Comparison of ENCODE assay signal across 12 mouse cellular contexts in genomic region chr2:50520169-50520568, GRCm38 (mm10).
A peak's percentile ranks its signal among the peaks of the same experiment; 100 is the strongest.
DNase-seq lines count a peak whose midpoint lies in the region; ATAC-seq and TF ChIP-seq lines count a peak whose summit lies in the region.
"Had no signal": no experiment of that assay in that cellular context is flagged by ENCODE, and none has a peak within 500 bp of the region (broad histone marks: within the 10 kb centered on the region; RNA-seq: fewer than 3 reads in every experiment).

No protein-coding gene starts in this region.

- H3K9me3 ChIP-seq in forebrain, embryonic 11.5 days (ENCODE audit: control insufficient read depth, low read length): no peaks in the 10 kb centered on the region
- H3K9me3 ChIP-seq in forebrain, embryonic 10.5 days: no peaks in the 10 kb centered on the region
- no peaks in the 10 kb centered on the region for H3K9me3 ChIP-seq in forebrain, embryonic 14.5 days (replicated peaks; ENCODE audit: control insufficient read depth, low read length)
- no peaks in the 10 kb centered on the region for H3K9me3 ChIP-seq in limb, embryonic 15.5 days

- peak overlapping the region; percentile 29; the same call in 1 of the 2 replicates for H3K4me2 ChIP-seq in forebrain, embryonic 11.5 days (ENCODE audit: low read depth, low read length, severe bottlenecking)
- peak overlapping the region; percentile 29 for H3K4me2 ChIP-seq in forebrain, embryonic 14.5 days (ENCODE audit: low read length)
- 0 out of 2 replicates have a peak overlapping the region, but pooled peaks have one; percentile 12 for H3K4me2 ChIP-seq in limb, embryonic 15.5 days

- no peak overlapping the region for H3K27ac ChIP-seq in forebrain, embryonic 11.5 days (ENCODE audit: low read depth, low read length)
- no peak overlapping the region for H3K27ac ChIP-seq in forebrain, embryonic 10.5 days
- 0 out of 2 replicates have a peak overlapping the region, but pooled peaks have one; percentile 10 for H3K27ac ChIP-seq in forebrain, embryonic 14.5 days (ENCODE audit: low read depth, low read length)
- H3K27ac ChIP-seq in limb, embryonic 15.5 days: no peak overlapping the region; the same call in 1 of the 2 replicates
- H3K27ac ChIP-seq in kidney, adult 2 months (ENCODE audit: insufficient read depth, low read depth, low read length): no peak overlapping the region

- DNase-seq in forebrain, embryonic 11.5 days (ENCODE audit: low spot score): peak; percentile 49
- DNase-seq in forebrain, embryonic 10.5 days (ENCODE audit: extremely low spot score, low spot score): no peak
- DNase-seq in Muller cell, postnatal 12 days (ENCODE audit: inconsistent ontology term): peak; percentile 7
- peak; percentile 42 for DNase-seq in forebrain, embryonic 14.5 days (ENCODE audit: low spot score)
- no peak for DNase-seq in thymus, postnatal 0 days (ENCODE audit: low spot score)
- DNase-seq in kidney, adult 2 months: no peak
- no peak for DNase-seq in lung, postnatal 14 days
- DNase-seq: kidney, postnatal 4 days; left cerebral cortex, postnatal 4 days; lung, postnatal 36 days had no signal

- no peaks in the 10 kb centered on the region for H3K27me3 ChIP-seq in forebrain, embryonic 11.5 days (ENCODE audit: control insufficient read depth, insufficient read depth, low read length)
- H3K27me3 ChIP-seq in forebrain, embryonic 10.5 days (ENCODE audit: poor library complexity, severe bottlenecking): no peaks in the 10 kb centered on the region
- H3K27me3 ChIP-seq in forebrain, embryonic 14.5 days (replicated peaks; ENCODE audit: control insufficient read depth, insufficient read depth, low read length): no peaks in the 10 kb centered on the region
- no peaks in the 10 kb centered on the region for H3K27me3 ChIP-seq in limb, embryonic 15.5 days
- H3K27me3 ChIP-seq in kidney, adult 2 months (replicated peaks; ENCODE audit: control insufficient read depth, insufficient read depth, low read length): no peaks in the 10 kb centered on the region
- H3K27me3 ChIP-seq: Patski had no signal

- ATAC-seq in forebrain, embryonic 11.5 days (replicated peaks; ENCODE audit: low FRiP score): 0 out of 2 replicates have a peak, but pooled peaks have one; percentile 36
- peak; percentile 52 for ATAC-seq in forebrain, embryonic 14.5 days
- no peak for ATAC-seq in limb, embryonic 15.5 days (ENCODE audit: insufficient number of reproducible peaks, low FRiP score, low TSS enrichment, low read depth)
- ATAC-seq: Patski had no signal

- no peak overlapping the region for H3K4me3 ChIP-seq in forebrain, embryonic 11.5 days (ENCODE audit: low read depth, low read length)
- no peak overlapping the region for H3K4me3 ChIP-seq in forebrain, embryonic 10.5 days
- H3K4me3 ChIP-seq in forebrain, embryonic 14.5 days (ENCODE audit: low read depth, low read length): no peak overlapping the region
- no peak overlapping the region for H3K4me3 ChIP-seq in limb, embryonic 15.5 days
- no peak overlapping the region for H3K4me3 ChIP-seq in kidney, adult 2 months (ENCODE audit: insufficient read depth, low read depth, low read length)

- no peaks in the 10 kb centered on the region for H3K36me3 ChIP-seq in forebrain, embryonic 11.5 days (ENCODE audit: control insufficient read depth, insufficient read depth, low read length)
- H3K36me3 ChIP-seq in forebrain, embryonic 10.5 days (replicated peaks): no peaks in the 10 kb centered on the region
- no peaks in the 10 kb centered on the region for H3K36me3 ChIP-seq in forebrain, embryonic 14.5 days (ENCODE audit: control insufficient read depth, insufficient read depth, low read length)
- no peaks in the 10 kb centered on the region for H3K36me3 ChIP-seq in limb, embryonic 15.5 days
- H3K36me3 ChIP-seq in kidney, adult 2 months (ENCODE audit: control insufficient read depth, insufficient read depth, low read length): no peaks in the 10 kb centered on the region

- TF ChIP-seq POLR2A in kidney, adult 2 months (IDR thresholded peaks at IDR 0.05; ENCODE audit: low read depth, low read length): no peak

- TF ChIP-seq CTCF in kidney, adult 2 months (conservative IDR thresholded peaks at IDR 0.05; ENCODE audit: insufficient read depth, insufficient read length, low read depth, low read length): no peak

- 19% methylated on average over 8 of the region's 8 CpGs for WGBS in forebrain, embryonic 11.5 days
- 28% methylated on average over 8 of the region's 8 CpGs for WGBS in forebrain, embryonic 10.5 days
- 15% methylated on average over 8 of the region's 8 CpGs for WGBS in forebrain, embryonic 14.5 days
- 30% methylated on average over 8 of the region's 8 CpGs for WGBS in limb, embryonic 15.5 days
- WGBS in kidney, adult 2 months: 67% methylated on average over 8 of the region's 8 CpGs

- peaks cover 3% of the 10 kb centered on the region; the same call in 1 of the 2 replicates for H3K4me1 ChIP-seq in forebrain, embryonic 11.5 days (replicated peaks; ENCODE audit: control insufficient read depth, insufficient read depth, low read length)
- peaks cover 13% of the 10 kb centered on the region for H3K4me1 ChIP-seq in forebrain, embryonic 10.5 days
- H3K4me1 ChIP-seq in forebrain, embryonic 14.5 days (ENCODE audit: control insufficient read depth, insufficient read depth, low read length): peaks cover 6% of the 10 kb centered on the region; the same call in 1 of the 2 replicates
- no peaks in the 10 kb centered on the region for H3K4me1 ChIP-seq in limb, embryonic 15.5 days
- no peaks in the 10 kb centered on the region; the same call in 1 of the 2 replicates for H3K4me1 ChIP-seq in kidney, adult 2 months (ENCODE audit: control insufficient read depth, insufficient read depth, low read length)

- H3K9ac ChIP-seq in forebrain, embryonic 11.5 days (ENCODE audit: low read length): 0 out of 2 replicates have a peak overlapping the region, but pooled peaks have one; percentile 1
- no peak overlapping the region for H3K9ac ChIP-seq in forebrain, embryonic 14.5 days (ENCODE audit: low read length)
- H3K9ac ChIP-seq in limb, embryonic 15.5 days: no peak overlapping the region

Comparison
In these comparisons a context has a peak if more than half of its experiments do, and no peak if none do; other contexts are left out.
1. DNase-seq: peak in forebrain, embryonic 11.5 days (single experiment), Muller cell, postnatal 12 days (single experiment) and forebrain, embryonic 14.5 days (single experiment); none in forebrain, embryonic 10.5 days (single experiment), thymus, postnatal 0 days (single experiment), kidney, adult 2 months (single experiment) and lung, postnatal 14 days (single experiment).
2. Peak in every context shown above with its lines, with median percentiles within 50 percentile points of each other: H3K4me2 ChIP-seq.